Mouse (Mus musculus) lung, embryonic 15.5 days (tissue): ENCODE measurements around the gene Arrdc5. TPM values are rescaled to one million over a fixed set of nuclear protein-coding genes. Genes with fewer than 3 reads are reported as not detected.

Experiments
- polyA plus RNA-seq: library from polyadenylated mRNA; unstranded; fragments of >200 nt; fragmentation: Nextera tagmentation; extraction: Ambion mirVana; gene quantifications from 2 replicates; pipeline ENCODE4 v1.2.1, GENCODE M21; 2015

Arrdc5 gene
- polyA plus RNA-seq, 1 experiment from 2014 or later = not detected

Other genes with a start within 250 kb of the Arrdc5 start
- 37.5 and 41.3 TPM in 2 replicates for gene Ubxn6, start 225.3 kb downstream of the Arrdc5 start, polyA plus RNA-seq
- 111 and 119 TPM in 2 replicates for gene Hdgfl2, start 220.7 kb downstream of the Arrdc5 start, polyA plus RNA-seq
- 0.10 and 0.19 TPM in 2 replicates for gene Plin4, start 190.5 kb downstream of the Arrdc5 start, polyA plus RNA-seq
- gene Plin5, start 182.7 kb downstream of the Arrdc5 start, polyA plus RNA-seq = 0.95 and 1.2 TPM in 2 replicates
- 0.55 TPM in 2 replicates for gene Lrg1, start 178.3 kb downstream of the Arrdc5 start, polyA plus RNA-seq
- gene Sema6b, start 159.9 kb downstream of the Arrdc5 start, polyA plus RNA-seq = 2.1 TPM in 2 replicates
- 15.3 and 18.3 TPM in 2 replicates for gene Tnfaip8l1, start 137.8 kb downstream of the Arrdc5 start, polyA plus RNA-seq
- gene Mydgf, start 116.4 kb downstream of the Arrdc5 start, polyA plus RNA-seq = 103 TPM in 2 replicates
- 37.1 and 37.6 TPM in 2 replicates for gene Dpp9, start 81.4 kb downstream of the Arrdc5 start, polyA plus RNA-seq
- 11.7 and 13.3 TPM in 2 replicates for gene Fem1a, start 43.5 kb downstream of the Arrdc5 start, polyA plus RNA-seq
- 4.2 and 4.6 TPM in 2 replicates for gene Ticam1, start 23.5 kb downstream of the Arrdc5 start, polyA plus RNA-seq
- 82.4 and 82.5 TPM in 2 replicates for gene Plin3, start 7.4 kb downstream of the Arrdc5 start, polyA plus RNA-seq
- gene Uhrf1, start 3.0 kb upstream of the Arrdc5 start, polyA plus RNA-seq = 148 and 150 TPM in 2 replicates
- gene Kdm4b, start 25.8 kb upstream of the Arrdc5 start, polyA plus RNA-seq = 33.4 and 33.7 TPM in 2 replicates
- gene Ptprs, start 176.2 kb upstream of the Arrdc5 start, polyA plus RNA-seq = 73.4 and 77.9 TPM in 2 replicates
- not detected in 2 replicates for gene Znrf4, start 212.1 kb upstream of the Arrdc5 start, polyA plus RNA-seq